Mouse (Mus musculus): ENCODE data around the gene Nup107. TPM values are rescaled to one million over a fixed set of nuclear protein-coding genes. Genes with fewer than 3 reads are reported as not detected.

The Nup107 gene
- polyA plus RNA-seq, 1 experiment from 2014 or later: 58.8 TPM

DNA sequence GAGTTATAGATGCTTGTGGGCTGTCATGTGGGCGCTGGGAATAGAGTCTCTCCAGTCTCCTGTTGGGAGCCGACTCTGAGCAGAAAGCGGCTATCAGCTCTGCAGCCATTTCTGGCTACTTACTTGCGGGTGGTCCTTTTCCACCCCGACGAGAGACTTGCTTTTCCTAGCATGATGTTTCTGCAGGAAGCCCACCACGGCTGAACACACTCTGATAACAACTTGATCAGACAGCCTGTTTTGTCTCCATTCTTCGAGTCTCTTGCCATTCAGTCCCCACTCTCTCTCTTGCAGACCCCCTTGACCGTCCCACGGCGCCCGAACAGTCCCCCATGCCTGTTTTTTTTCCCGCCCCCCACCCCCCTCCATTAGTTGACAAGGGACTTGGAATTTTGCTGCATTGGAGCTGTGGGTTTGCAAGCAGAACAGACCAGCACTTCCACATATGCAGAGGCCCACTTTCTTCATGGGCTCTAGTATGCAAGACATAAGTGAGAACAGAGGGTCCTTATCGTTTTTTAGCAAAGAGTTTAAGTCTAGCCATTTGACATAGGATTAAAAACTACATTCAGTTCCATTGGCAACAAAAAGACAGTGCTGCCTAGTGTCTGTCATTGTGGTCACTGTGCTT is 59.4 kb downstream of the Nup107 start:
- H3K9ac ChIP-seq: no peak overlapping the region
- no peaks in the 10 kb centered on the region for H3K4me1 ChIP-seq (replicated peaks)
- H3K4me3 ChIP-seq (replicated peaks): no peak overlapping the region
- peaks cover 3% of the 10 kb centered on the region; the same call in 1 of the 2 replicates for H3K36me3 ChIP-seq
- H3K27me3 ChIP-seq (replicated peaks): no peaks in the 10 kb centered on the region
- H3K27ac ChIP-seq: no peak overlapping the region
- H3K9me3 ChIP-seq: no peaks in the 10 kb centered on the region
- 78% methylated on average over 14 of the region's 14 CpGs for WGBS
- no peak for ATAC-seq
- no peak overlapping the region for H3K4me2 ChIP-seq (replicated peaks)

DNA sequence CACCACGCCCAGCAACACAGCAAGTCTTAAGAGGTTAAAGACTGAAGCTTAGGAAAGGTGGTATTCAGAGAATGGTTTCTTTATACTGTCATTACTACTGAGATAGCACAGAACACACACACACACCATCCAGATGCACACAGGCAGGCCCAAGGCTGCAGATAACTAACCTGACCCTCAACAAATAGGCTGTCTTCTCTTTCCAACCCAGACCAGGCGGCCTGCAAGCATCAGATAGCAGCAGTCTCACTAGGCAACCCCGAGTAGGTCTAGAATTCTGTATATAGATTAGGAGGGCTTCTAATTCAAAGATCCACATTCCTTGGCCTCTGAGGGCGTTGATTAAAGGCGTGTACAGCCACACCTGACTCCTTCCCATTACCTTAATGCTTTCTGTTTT is 60.3 kb downstream of the Nup107 start:
- Histone ChIP-seq H3K9ac (no peak overlapping the region), H3K9me3 (no peaks in the 10 kb centered on the region), H3K4me1 (replicated peaks) (no peaks in the 10 kb centered on the region), H3K4me3 (replicated peaks) (no peak overlapping the region), H3K27me3 (replicated peaks) (no peaks in the 10 kb centered on the region), H3K4me2 (replicated peaks) (no peak overlapping the region), H3K36me3 (0 out of 2 replicates have a peak, but pooled peaks cover 2% of the 10 kb centered on the region), H3K27ac (no peak overlapping the region)
- 79% methylated on average over 5 of the region's 5 CpGs for WGBS
- no peak for ATAC-seq

DNA sequence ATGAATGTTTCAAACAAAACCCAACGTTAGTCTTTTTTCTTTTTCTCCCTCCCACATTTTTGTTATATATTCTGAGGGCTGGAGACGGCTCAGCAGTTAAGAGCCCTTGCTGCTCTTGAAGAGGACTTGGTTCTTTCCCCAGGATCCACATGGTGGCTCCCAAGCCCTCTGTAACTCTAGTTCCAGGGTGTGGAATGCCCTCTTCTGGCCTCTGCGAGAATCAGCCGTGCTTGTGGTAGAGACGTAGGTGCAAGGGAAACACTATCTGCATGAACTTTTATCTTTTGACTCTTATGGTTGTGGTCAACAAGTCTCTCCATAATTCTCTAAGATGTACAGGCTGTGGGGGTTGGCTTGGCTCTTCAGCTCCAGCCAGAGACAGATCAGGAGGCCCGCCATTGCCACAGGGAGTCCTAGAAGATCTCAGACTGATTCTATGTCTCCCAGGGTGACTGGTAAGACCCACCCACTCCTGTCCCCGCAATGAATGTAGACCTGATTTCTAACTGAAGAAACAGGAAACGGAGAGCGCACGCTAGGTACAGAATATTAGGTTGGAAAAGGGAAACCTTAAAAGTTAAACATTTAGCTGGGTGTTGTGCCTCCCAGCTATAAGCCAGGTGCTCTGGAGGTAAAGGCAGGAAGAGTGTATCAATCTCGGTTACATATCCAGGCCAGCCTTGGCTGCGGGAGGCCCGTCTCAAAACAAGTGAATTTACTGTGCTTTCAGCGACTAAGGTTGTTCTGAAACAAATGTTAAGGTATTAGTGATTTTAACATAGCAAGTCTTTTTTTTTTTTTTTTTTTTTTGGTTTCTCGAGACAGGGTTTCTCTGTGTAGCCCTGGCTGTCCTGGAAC is 61.0 kb downstream of the Nup107 start:
- H3K27me3 ChIP-seq (replicated peaks): no peaks in the 10 kb centered on the region
- H3K9ac ChIP-seq: no peak overlapping the region
- no peak overlapping the region for H3K4me2 ChIP-seq (replicated peaks)
- 53% methylated on average over 15 of the region's 15 CpGs for WGBS
- no peaks in the 10 kb centered on the region for H3K4me1 ChIP-seq (replicated peaks)
- 0 out of 2 replicates have a peak, but pooled peaks cover 2% of the 10 kb centered on the region for H3K36me3 ChIP-seq
- H3K27ac ChIP-seq: no peak overlapping the region
- H3K4me3 ChIP-seq (replicated peaks): no peak overlapping the region
- peak; percentile 52; the same call in 1 of the 2 replicates for ATAC-seq
- H3K9me3 ChIP-seq: no peaks in the 10 kb centered on the region

DNA sequence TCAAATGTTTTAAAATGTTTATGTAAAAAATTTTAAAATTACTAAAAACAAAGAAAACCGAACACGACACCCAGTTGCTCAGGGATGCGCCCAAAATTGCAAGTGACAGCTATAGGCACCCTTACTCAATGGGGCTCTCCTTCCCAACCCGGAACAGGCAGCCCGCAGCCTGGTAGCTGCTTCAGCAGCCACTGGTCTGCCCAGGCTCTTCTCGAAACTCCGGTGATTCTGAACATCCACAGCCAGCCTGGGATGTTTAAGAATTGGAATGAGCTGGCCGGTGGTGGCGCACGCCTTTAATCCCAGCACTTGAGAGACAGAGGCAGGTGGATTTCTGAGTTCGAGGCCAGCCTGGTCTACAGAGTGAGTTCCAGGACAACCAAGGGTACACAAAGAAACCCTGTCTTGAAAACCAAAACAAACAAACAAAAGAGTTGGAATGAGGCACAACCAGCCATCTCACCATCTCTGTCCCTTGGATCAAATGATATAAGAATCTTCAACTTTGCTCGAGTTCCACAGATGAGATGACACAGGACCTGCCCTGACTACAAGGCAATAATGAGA is 61.8 kb downstream of the Nup107 start:
- no peak for ATAC-seq
- Histone ChIP-seq H3K4me3 (replicated peaks) (no peak overlapping the region), H3K27ac (no peak overlapping the region), H3K36me3 (no peaks in the 10 kb centered on the region), H3K4me1 (replicated peaks) (no peaks in the 10 kb centered on the region), H3K4me2 (replicated peaks) (no peak overlapping the region), H3K27me3 (replicated peaks) (no peaks in the 10 kb centered on the region), H3K9ac (no peak overlapping the region), H3K9me3 (no peaks in the 10 kb centered on the region)
- WGBS: 93% methylated on average over 12 of the region's 12 CpGs

DNA sequence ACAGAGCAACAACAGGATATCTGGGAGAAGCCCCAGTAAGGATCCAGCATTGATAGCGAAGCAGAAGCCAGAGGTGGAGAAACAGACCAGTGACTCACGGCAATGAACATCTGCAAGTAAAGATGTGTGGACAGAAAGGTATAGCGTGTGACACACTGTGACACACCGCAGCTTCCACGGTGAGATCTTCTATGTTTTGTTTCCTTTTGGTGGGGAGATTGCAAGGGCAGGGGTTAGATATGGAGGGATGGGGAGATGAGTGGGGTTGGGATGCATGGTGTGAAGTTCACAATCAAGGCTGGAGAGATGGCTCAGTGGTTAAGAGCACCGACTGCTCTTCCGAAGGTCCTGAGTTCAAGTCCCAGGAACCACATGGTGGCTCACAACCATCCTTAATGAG is 62.4 kb downstream of the Nup107 start:
- WGBS: 95% methylated on average over 7 of the region's 7 CpGs
- Histone ChIP-seq H3K9me3 (no peaks in the 10 kb centered on the region), H3K27me3 (replicated peaks) (no peaks in the 10 kb centered on the region), H3K4me2 (replicated peaks) (no peak overlapping the region), H3K4me3 (replicated peaks) (no peak overlapping the region), H3K27ac (no peak overlapping the region), H3K4me1 (replicated peaks) (no peaks in the 10 kb centered on the region), H3K36me3 (no peaks in the 10 kb centered on the region), H3K9ac (no peak overlapping the region)
- ATAC-seq: no peak

DNA sequence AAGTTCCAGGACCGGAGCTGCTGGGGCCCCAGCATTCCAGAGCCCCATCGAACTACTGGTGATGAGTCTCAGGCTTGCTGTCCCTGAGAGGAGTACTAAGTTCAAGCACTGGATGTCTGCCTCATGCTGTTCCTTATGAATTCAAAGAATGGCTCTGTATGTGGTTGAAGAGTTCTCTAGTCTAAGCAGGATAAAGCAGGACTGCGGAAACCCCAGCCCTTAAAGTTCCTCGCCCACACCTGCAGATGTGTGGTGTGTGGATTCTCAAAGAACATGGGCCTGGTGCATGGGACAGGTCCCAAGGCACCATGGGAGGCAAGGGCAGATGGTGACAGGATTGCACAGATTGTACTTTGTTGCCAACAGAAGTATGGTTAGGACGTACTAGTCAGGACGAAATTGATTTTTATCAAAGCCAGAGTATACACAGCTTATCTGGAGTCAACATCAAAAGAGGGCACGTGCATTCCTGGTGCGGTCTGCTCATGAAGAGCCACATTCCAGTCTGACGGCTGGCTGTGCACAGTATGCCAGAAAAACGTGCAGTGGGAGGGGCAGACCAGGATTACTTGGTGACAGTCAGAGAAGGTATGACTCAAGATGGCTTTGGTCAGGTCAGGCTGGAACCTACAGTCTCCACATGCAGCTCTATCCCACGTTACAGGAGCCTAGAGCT is 63.2 kb downstream of the Nup107 start:
- Histone ChIP-seq H3K36me3 (no peaks in the 10 kb centered on the region), H3K27ac (no peak overlapping the region), H3K4me1 (replicated peaks) (no peaks in the 10 kb centered on the region), H3K4me2 (replicated peaks) (no peak overlapping the region), H3K27me3 (replicated peaks) (no peaks in the 10 kb centered on the region), H3K4me3 (replicated peaks) (no peak overlapping the region), H3K9ac (no peak overlapping the region), H3K9me3 (no peaks in the 10 kb centered on the region)
- ATAC-seq: no peak
- 55% methylated on average over 11 of the region's 11 CpGs for WGBS

DNA sequence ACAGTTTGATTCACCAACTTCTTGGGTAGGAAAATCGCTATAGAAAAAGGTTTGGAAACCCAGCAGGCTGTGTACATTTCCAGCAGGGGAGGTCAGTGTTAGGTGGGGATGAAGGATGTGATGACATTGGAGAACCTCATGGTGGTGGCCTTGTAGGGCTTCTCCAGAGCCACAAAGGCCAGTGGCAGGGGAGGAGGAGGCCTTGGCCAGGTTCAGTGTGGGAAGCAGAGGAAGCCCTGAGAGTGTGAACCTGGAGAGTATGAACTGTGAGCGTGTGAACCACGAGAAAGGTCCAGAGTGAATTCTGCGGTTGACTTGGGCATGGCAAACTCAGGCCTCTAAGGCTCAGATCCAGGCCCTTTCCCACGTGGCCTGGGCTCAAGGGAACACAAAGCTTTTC is 63.9 kb downstream of the Nup107 start:
- ATAC-seq: no peak
- no peak overlapping the region for H3K4me2 ChIP-seq (replicated peaks)
- no peaks in the 10 kb centered on the region for H3K9me3 ChIP-seq
- H3K36me3 ChIP-seq: no peaks in the 10 kb centered on the region
- H3K27ac ChIP-seq: no peak overlapping the region
- no peak overlapping the region for H3K4me3 ChIP-seq (replicated peaks)
- no peaks in the 10 kb centered on the region for H3K27me3 ChIP-seq (replicated peaks)
- H3K9ac ChIP-seq: no peak overlapping the region
- no peaks in the 10 kb centered on the region for H3K4me1 ChIP-seq (replicated peaks)
- WGBS: 85% methylated on average over 5 of the region's 5 CpGs

DNA sequence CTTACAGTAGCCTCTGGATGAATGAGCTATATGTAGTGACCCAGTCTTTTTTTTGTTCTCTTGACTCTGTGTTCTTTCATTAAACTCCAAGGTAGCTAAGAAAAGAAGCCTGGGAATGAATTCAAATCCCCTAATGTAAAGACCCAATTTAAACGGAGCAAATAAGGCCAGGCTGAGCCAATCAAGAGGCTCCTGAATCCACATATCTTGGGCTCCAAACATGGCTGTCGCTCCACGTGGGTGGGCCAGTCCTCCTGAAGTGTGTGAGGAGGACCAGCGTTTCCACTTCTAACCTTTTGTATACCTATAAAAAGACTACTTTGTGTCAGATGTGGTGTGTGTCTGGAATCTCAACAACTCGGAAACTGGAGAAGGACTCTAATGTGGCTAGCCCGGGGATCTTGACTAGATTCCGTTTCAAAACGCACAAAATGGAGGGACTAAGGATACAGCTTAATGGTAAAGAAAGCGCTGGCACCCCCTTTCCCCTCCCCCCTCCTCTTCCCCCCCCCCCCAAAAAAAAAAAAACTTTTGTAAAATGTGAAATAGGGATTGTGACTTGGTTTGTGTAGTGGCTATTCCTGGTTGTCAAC is 64.9 kb downstream of the Nup107 start:
- Histone ChIP-seq H3K9me3 (no peaks in the 10 kb centered on the region), H3K4me1 (replicated peaks) (no peaks in the 10 kb centered on the region), H3K27me3 (replicated peaks) (no peaks in the 10 kb centered on the region), H3K36me3 (no peaks in the 10 kb centered on the region), H3K9ac (no peak overlapping the region), H3K4me3 (replicated peaks) (no peak overlapping the region), H3K27ac (no peak overlapping the region), H3K4me2 (replicated peaks) (no peak overlapping the region)
- no peak for ATAC-seq
- 67% methylated on average over 9 of the region's 9 CpGs for WGBS

DNA sequence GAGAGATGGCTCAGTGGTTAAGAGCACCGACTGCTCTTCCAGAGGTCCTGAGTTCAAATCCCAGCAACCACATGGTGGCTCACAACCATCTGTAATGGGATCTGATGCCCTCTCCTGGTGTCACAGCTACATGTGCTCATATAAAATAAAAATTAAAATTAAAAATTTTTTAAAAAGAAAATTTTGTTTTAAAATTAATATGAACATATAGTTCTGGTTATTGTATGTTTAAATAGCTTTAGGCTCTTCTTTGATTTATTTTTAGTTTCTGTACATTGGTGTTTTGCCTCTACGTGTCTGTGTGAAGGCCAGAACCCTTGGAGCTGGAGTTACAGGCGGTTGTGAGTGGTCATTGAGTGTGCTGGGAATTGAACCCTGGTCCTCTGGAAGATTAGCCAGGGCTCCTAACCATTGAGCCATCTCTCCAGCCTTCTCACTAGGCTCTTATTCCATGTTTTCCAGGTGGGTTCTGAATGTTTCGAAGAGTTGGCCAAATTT is 65.6 kb downstream of the Nup107 start:
- Histone ChIP-seq H3K9ac (no peak overlapping the region), H3K9me3 (no peaks in the 10 kb centered on the region), H3K4me3 (replicated peaks) (no peak overlapping the region), H3K4me2 (replicated peaks) (no peak overlapping the region), H3K27me3 (replicated peaks) (no peaks in the 10 kb centered on the region), H3K27ac (no peak overlapping the region), H3K4me1 (replicated peaks) (no peaks in the 10 kb centered on the region), H3K36me3 (no peaks in the 10 kb centered on the region)
- no peak for ATAC-seq
- WGBS: 93% methylated on average over 4 of the region's 4 CpGs

DNA sequence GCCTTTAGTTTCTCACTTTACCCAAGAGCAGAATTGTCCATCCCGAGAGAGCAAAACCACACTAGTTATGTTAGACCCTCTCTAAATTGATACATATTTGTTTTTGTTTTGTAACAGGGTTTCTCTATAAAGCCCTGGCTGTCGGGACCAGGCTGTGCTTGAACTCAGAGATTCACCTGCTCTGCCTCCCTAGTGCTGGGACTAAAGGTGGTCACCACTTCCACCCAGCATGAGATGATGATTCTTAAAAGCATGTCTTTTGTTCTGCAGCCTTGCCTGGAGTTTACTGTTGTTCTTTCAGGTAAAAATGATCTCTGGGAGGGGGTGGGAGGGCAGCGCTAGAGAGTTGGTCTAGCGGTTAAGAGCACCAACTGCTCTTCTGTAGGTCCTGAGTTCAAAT is 66.2 kb downstream of the Nup107 start:
- Histone ChIP-seq H3K4me1 (replicated peaks) (no peaks in the 10 kb centered on the region), H3K36me3 (no peaks in the 10 kb centered on the region), H3K9me3 (no peaks in the 10 kb centered on the region), H3K4me3 (replicated peaks) (no peak overlapping the region), H3K4me2 (replicated peaks) (no peak overlapping the region), H3K27ac (no peak overlapping the region), H3K27me3 (replicated peaks) (no peaks in the 10 kb centered on the region), H3K9ac (no peak overlapping the region)
- no peak for ATAC-seq
- 97% methylated on average over 4 of the region's 4 CpGs for WGBS

DNA sequence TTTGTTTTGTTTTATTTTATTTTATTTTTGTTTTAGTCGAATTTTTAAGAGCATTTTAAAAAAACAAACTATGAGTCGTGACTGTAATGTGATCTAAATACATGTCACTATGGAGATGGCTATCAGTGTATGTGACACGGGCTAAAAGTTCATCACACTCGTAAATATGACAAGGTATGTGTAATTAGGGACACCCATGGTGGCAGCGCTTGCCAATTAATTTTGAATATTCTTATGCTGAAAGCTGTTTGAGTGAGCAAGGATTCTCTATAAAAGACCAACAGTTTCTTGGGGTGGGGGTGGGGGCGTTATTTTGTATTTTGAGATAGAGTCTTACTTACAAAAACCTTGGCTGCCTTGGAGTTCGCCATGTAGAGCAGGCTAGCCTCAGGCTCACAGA is 66.8 kb downstream of the Nup107 start:
- no peaks in the 10 kb centered on the region for H3K36me3 ChIP-seq
- H3K4me3 ChIP-seq (replicated peaks): no peak overlapping the region
- WGBS: 75% methylated on average over 7 of the region's 7 CpGs

More for the DNA sequence above, 66.8 kb downstream of the Nup107 start:
- Histone ChIP-seq H3K27me3 (replicated peaks) (no peaks in the 10 kb centered on the region), H3K9me3 (no peaks in the 10 kb centered on the region), H3K4me2 (replicated peaks) (no peak overlapping the region), H3K27ac (no peak overlapping the region), H3K9ac (no peak overlapping the region), H3K4me1 (replicated peaks) (no peaks in the 10 kb centered on the region)
- ATAC-seq: no peak

All from intestine, embryonic 15.5 days (tissue).